Mouse (Mus musculus): ENCODE measurements around the gene Tdrd7. TPM values are rescaled to one million over a fixed set of nuclear protein-coding genes. Genes with fewer than 3 reads are reported as not detected.

Tdrd7 gene
- polyA plus RNA-seq, 1 experiment from 2014 or later: 28.9 TPM

DNA sequence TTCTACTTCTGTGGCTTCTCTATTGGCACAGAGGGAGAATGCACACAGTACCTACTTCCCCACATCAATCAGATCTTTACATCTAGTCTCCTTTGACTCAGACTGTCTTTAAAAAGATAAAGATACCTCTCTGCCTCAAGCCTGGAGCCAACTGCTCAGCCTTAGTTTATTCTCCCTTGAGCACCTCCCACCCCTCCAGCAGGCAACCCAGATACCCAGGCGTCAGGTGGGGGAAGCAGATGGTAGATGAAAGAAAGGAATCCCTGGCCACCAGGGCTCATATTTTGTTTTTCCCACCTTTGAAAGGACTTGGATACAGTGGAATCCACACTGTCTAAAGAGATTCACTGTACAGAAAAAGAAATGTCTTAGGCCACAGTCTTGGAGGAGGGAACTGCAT, 103.4 kb downstream of the Tdrd7 start:
- peaks cover 5% of the 10 kb centered on the region; the same call in 1 of the 2 replicates for H3K4me1 ChIP-seq (ENCODE audit: insufficient read depth, low read depth, low read length)
- no peak overlapping the region for H3K4me2 ChIP-seq (replicated peaks; ENCODE audit: low read depth, low read length)
- no peak overlapping the region for H3K4me3 ChIP-seq (ENCODE audit: low read depth, low read length)
- DNase-seq (ENCODE audit: low spot score): no peak
- ATAC-seq: no peak
- H3K36me3 ChIP-seq (ENCODE audit: insufficient read depth, low read length): no peaks in the 10 kb centered on the region
- no peak overlapping the region for H3K9ac ChIP-seq (replicated peaks; ENCODE audit: low read depth)
- H3K27me3 ChIP-seq (replicated peaks; ENCODE audit: insufficient read depth, low read length): no peaks in the 10 kb centered on the region
- 50% methylated on average over 1 of the region's 1 CpGs for WGBS
- H3K9me3 ChIP-seq (ENCODE audit: low read length): no peaks in the 10 kb centered on the region
- H3K27ac ChIP-seq (ENCODE audit: low read length): no peak overlapping the region
- TF ChIP-seq EP300 (IDR thresholded peaks at IDR 0.05) (no peak), CTCF (IDR thresholded peaks at IDR 0.05) (no peak)

DNA sequence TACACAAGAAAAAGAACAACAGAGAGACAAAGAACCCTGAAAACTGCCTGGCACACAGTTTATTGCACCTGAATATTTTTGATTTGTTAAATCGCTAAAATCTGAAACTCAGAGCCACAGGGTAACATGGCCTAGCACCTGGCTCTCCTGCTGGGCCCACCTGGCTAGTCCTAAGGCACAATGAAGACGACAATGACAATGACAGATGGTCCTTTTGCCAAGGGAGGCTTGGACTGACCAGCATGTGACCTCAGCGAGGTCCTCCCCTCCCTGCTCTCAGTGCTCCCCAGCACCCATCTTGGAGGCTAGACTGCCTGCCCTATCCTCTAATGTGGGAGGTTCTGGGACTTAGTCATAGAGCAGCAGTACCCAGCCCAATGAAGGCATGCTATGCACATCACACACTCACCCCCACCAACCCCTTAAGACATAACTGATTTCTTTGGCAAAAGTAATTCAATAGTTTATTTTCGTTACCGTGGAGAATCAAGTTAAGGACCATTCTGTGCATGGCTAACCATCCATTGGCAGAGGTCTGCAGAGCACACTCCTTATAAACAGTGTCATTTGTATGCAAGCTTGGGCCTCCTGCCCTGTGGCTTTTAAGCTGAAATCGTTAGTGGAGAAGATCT, 104.8 kb downstream of the Tdrd7 start:
- H3K4me1 ChIP-seq (ENCODE audit: insufficient read depth, low read depth, low read length): no peaks in the 10 kb centered on the region

DNA sequence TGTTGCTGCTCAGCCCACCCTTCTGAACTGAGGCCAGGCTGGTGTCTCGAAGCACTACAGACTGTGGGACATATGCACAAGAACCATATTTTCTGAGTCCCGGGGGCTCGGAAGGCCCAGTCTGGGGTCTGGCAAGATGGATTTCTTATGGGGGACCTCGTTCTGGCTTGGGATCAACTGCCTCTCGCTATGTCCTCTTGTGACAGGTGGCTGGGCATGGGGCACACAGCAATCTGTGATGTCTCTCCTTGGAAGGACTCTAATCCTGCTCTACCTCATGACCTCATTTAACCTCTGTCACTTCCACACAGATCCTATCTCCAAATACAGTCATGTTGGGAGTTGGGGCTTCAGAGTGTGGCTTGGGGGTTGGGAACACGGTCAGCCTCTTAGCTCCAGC, 107.5 kb downstream of the Tdrd7 start:
- DNase-seq (ENCODE audit: low spot score) (no peak), ATAC-seq (no peak)
- no peaks in the 10 kb centered on the region for H3K9me3 ChIP-seq (ENCODE audit: low read length)
- H3K4me1 ChIP-seq (ENCODE audit: insufficient read depth, low read depth, low read length): no peaks in the 10 kb centered on the region
- no peaks in the 10 kb centered on the region for H3K36me3 ChIP-seq (ENCODE audit: insufficient read depth, low read length)
- TF ChIP-seq CTCF (IDR thresholded peaks at IDR 0.05) (no peak), EP300 (IDR thresholded peaks at IDR 0.05) (no peak)
- H3K4me2 ChIP-seq (replicated peaks; ENCODE audit: low read depth, low read length): no peak overlapping the region
- no peak overlapping the region for H3K4me3 ChIP-seq (ENCODE audit: low read depth, low read length)
- H3K27me3 ChIP-seq (replicated peaks; ENCODE audit: insufficient read depth, low read length): no peaks in the 10 kb centered on the region
- H3K27ac ChIP-seq (ENCODE audit: low read length): no peak overlapping the region
- no peak overlapping the region for H3K9ac ChIP-seq (replicated peaks; ENCODE audit: low read depth)
- 86% methylated on average over 6 of the region's 6 CpGs for WGBS

More for the DNA sequence above, 104.8 kb downstream of the Tdrd7 start:
- WGBS: 68% methylated on average over 6 of the region's 6 CpGs
- no peak overlapping the region for H3K4me2 ChIP-seq (replicated peaks; ENCODE audit: low read depth, low read length)
- ATAC-seq (no peak), DNase-seq (ENCODE audit: low spot score) (no peak)
- H3K4me3 ChIP-seq (ENCODE audit: low read depth, low read length): no peak overlapping the region
- H3K27ac ChIP-seq (ENCODE audit: low read length): no peak overlapping the region
- TF ChIP-seq EP300 (IDR thresholded peaks at IDR 0.05): no peak
- TF ChIP-seq CTCF (IDR thresholded peaks at IDR 0.05): no peak
- H3K9me3 ChIP-seq (ENCODE audit: low read length): no peaks in the 10 kb centered on the region
- no peak overlapping the region for H3K9ac ChIP-seq (replicated peaks; ENCODE audit: low read depth)
- H3K27me3 ChIP-seq (replicated peaks; ENCODE audit: insufficient read depth, low read length): no peaks in the 10 kb centered on the region
- H3K36me3 ChIP-seq (ENCODE audit: insufficient read depth, low read length): no peaks in the 10 kb centered on the region

DNA sequence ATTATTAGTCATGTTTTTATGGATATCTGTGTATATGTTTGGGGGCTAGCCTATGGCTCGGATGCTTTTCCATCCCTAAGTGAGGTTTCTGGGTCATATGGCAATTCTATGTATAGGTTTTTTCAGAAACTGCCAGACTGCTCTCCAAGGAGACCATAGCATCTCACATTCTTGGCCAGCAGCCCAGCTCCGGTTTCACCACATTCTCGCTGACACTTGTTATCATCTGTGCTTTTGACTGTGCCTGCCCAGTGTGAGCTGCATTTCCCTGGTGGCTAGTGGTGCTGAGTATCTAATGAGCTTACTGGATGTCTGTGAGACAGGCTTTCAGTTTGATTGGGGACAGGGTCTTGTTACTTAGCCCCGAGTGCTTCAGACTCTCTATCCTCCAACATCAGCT, 108.6 kb downstream of the Tdrd7 start:
- H3K36me3 ChIP-seq (ENCODE audit: insufficient read depth, low read length): no peaks in the 10 kb centered on the region
- no peak overlapping the region for H3K4me2 ChIP-seq (replicated peaks; ENCODE audit: low read depth, low read length)
- H3K4me3 ChIP-seq (ENCODE audit: low read depth, low read length): no peak overlapping the region
- no peak overlapping the region for H3K9ac ChIP-seq (replicated peaks; ENCODE audit: low read depth)
- H3K9me3 ChIP-seq (ENCODE audit: low read length): no peaks in the 10 kb centered on the region
- H3K27me3 ChIP-seq (replicated peaks; ENCODE audit: insufficient read depth, low read length): no peaks in the 10 kb centered on the region
- no peak for TF ChIP-seq EP300 (IDR thresholded peaks at IDR 0.05)
- no peak for TF ChIP-seq CTCF (IDR thresholded peaks at IDR 0.05)
- peak; percentile 28; the same call in 1 of the 2 replicates for ATAC-seq
- DNase-seq (ENCODE audit: low spot score): no peak
- no peak overlapping the region for H3K27ac ChIP-seq (ENCODE audit: low read length)
- H3K4me1 ChIP-seq (ENCODE audit: insufficient read depth, low read depth, low read length): no peaks in the 10 kb centered on the region
- 22% methylated on average over 4 of the region's 4 CpGs for WGBS

GRCm38 (mm10) chr4:46075664-46076063, 110.5 kb downstream of the Tdrd7 start:
- H3K27ac ChIP-seq (ENCODE audit: low read length): no peak overlapping the region
- H3K4me2 ChIP-seq (replicated peaks; ENCODE audit: low read depth, low read length): no peak overlapping the region
- DNase-seq (ENCODE audit: low spot score) (no peak), ATAC-seq (no peak)
- H3K4me1 ChIP-seq (ENCODE audit: insufficient read depth, low read depth, low read length): no peaks in the 10 kb centered on the region
- H3K4me3 ChIP-seq (ENCODE audit: low read depth, low read length): no peak overlapping the region
- no peaks in the 10 kb centered on the region for H3K36me3 ChIP-seq (ENCODE audit: insufficient read depth, low read length)
- H3K9ac ChIP-seq (replicated peaks; ENCODE audit: low read depth): no peak overlapping the region
- WGBS: 77% methylated on average over 3 of the region's 3 CpGs
- H3K9me3 ChIP-seq (ENCODE audit: low read length): no peaks in the 10 kb centered on the region
- H3K27me3 ChIP-seq (replicated peaks; ENCODE audit: insufficient read depth, low read length): no peaks in the 10 kb centered on the region
- no peak for TF ChIP-seq EP300 (IDR thresholded peaks at IDR 0.05)
- TF ChIP-seq CTCF (IDR thresholded peaks at IDR 0.05): no peak

GRCm38 (mm10) chr4:46076892-46077291, 111.8 kb downstream of the Tdrd7 start:
- Histone ChIP-seq H3K27me3 (replicated peaks; ENCODE audit: insufficient read depth, low read length) (no peaks in the 10 kb centered on the region), H3K27ac (ENCODE audit: low read length) (no peak overlapping the region), H3K9ac (replicated peaks; ENCODE audit: low read depth) (no peak overlapping the region), H3K4me2 (replicated peaks; ENCODE audit: low read depth, low read length) (no peak overlapping the region), H3K9me3 (ENCODE audit: low read length) (no peaks in the 10 kb centered on the region), H3K36me3 (ENCODE audit: insufficient read depth, low read length) (no peaks in the 10 kb centered on the region), H3K4me3 (ENCODE audit: low read depth, low read length) (no peak overlapping the region), H3K4me1 (ENCODE audit: insufficient read depth, low read depth, low read length) (no peaks in the 10 kb centered on the region)
- peak; percentile 60 for ATAC-seq
- WGBS: 39% methylated on average over 2 of the region's 2 CpGs
- DNase-seq (ENCODE audit: low spot score): peak; percentile 57
- TF ChIP-seq EP300 (IDR thresholded peaks at IDR 0.05) (no peak), CTCF (IDR thresholded peaks at IDR 0.05) (no peak)

DNA sequence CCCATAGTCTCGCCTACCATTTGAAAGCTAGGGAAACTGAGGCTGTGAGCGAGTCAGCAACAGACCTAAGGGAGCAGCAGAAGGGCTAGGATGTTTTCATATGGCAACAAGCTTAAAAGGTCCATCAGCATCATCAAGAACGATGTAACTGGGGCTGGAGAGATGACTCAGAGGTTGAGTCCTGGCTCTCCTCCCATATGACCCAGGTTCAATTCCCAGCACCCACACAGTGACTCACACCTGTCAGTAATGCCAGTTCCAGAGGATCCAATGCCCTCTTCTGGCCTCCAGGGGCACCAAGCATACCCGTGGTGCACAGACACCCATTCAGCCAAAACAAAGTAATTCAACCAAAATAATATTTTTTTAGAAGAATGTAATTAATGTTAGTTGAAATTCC, 115.1 kb downstream of the Tdrd7 start:
- TF ChIP-seq CTCF (IDR thresholded peaks at IDR 0.05) (no peak), EP300 (IDR thresholded peaks at IDR 0.05) (no peak)
- no peak overlapping the region for H3K4me3 ChIP-seq (ENCODE audit: low read depth, low read length)
- no peak overlapping the region for H3K9ac ChIP-seq (replicated peaks; ENCODE audit: low read depth)
- H3K9me3 ChIP-seq (ENCODE audit: low read length): no peaks in the 10 kb centered on the region
- no peak overlapping the region for H3K27ac ChIP-seq (ENCODE audit: low read length)
- no peaks in the 10 kb centered on the region for H3K4me1 ChIP-seq (ENCODE audit: insufficient read depth, low read depth, low read length)
- no peaks in the 10 kb centered on the region for H3K36me3 ChIP-seq (ENCODE audit: insufficient read depth, low read length)
- no peak overlapping the region for H3K4me2 ChIP-seq (replicated peaks; ENCODE audit: low read depth, low read length)
- WGBS: 88% methylated on average over 4 of the region's 4 CpGs
- DNase-seq (ENCODE audit: low spot score) (no peak), ATAC-seq (no peak)
- H3K27me3 ChIP-seq (replicated peaks; ENCODE audit: insufficient read depth, low read length): no peaks in the 10 kb centered on the region

Data from lung, postnatal 0 days (tissue).